Mouse (Mus musculus): ENCODE measurements at regions not wholly inside any gene's neighbourhood (a gene's known extent, or its start where the extent isn't known, plus 50 kb on each side); places are given as distances from the start of the nearest gene placed in this dataset.

GRCm38 (mm10) chr1:177336436-177336835, 78.4 kb upstream of the Akt3 start:
- no peak for ATAC-seq (replicated peaks; ENCODE audit: poor library complexity)

GRCm38 (mm10) chr1:177335961-177336360, 78.0 kb upstream of the Akt3 start:
- no peak for ATAC-seq (replicated peaks; ENCODE audit: poor library complexity)

GRCm38 (mm10) chr1:177323366-177323765, 65.4 kb upstream of the Akt3 start:
- no peak for ATAC-seq (replicated peaks; ENCODE audit: poor library complexity)

GRCm38 (mm10) chr1:177322745-177323299, 64.8 kb upstream of the Akt3 start:
- ATAC-seq (replicated peaks; ENCODE audit: poor library complexity) = peak; percentile 44; the same call in 1 of the 2 replicates

GRCm38 (mm10) chr1:177322307-177322685, 64.3 kb upstream of the Akt3 start:
- ATAC-seq (replicated peaks; ENCODE audit: poor library complexity) = no peak

- ATAC-seq (replicated peaks; ENCODE audit: poor library complexity) = 0 out of 2 replicates have a peak, but pooled peaks have one; percentile 14
These were observed 63.8 kb upstream of the Akt3 start for GRCm38 (mm10) chr1:177321655-177322306.

GRCm38 (mm10) chr1:177308213-177308872, 50.3 kb upstream of the Akt3 start:
- peak; percentile 42; the same call in 1 of the 2 replicates for ATAC-seq (replicated peaks; ENCODE audit: poor library complexity)

All from megakaryocyte progenitor cell, adult 5-6 weeks (primary cell).